Mouse (Mus musculus) heart, postnatal 10 days (tissue): ENCODE data around the gene Fndc1. TPM values are rescaled to one million over a fixed set of nuclear protein-coding genes. Genes with fewer than 3 reads are reported as not detected.

Source experiments
- DNase-seq, 2 experiments: peaks; one replicate each; pipeline ENCODE4 v3.0.0; 2021
- intact Hi-C: fragments of 180-260 bp; cut with DNase I; formaldehyde crosslinking; loops from one replicate; pipeline ENCODE4 v1.15.1; 2025
- microRNA-seq, 2 experiments: library from miRNA; unstranded; fragments of <30 nt; microRNA quantifications; one replicate each; pipeline ENCODE4 v1.2.0; 2022
- total RNA-seq, 2 experiments: library from RNA; stranded (reverse); gene quantifications; 2 replicates each; pipeline ENCODE4 v1.2.3; 2021

Gene Fndc1
- total RNA-seq, 2 experiments from 2014 or later, result 99.0 to 108 TPM

DNA sequence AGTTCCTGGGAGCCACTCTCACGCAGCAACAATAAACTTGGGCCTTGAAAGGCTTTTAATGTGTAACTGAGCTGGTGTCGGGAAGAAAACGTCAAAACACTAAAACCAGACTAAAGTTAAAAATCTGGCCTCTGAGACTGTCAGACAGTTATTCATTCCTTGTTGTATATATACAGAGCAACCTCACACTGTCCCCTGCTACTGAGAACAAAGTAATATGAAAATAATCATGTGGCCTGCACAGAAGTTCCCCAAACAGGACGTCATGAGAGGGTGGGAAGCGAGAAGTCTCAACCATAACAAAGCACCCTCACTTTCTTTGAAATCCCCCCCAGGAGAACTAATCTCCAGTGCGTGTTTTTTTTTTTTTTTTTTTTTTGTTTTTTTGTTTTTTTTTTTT, 109.2 kb downstream of the Fndc1 start:
- intact Hi-C loops, result no loop called here
- no peak for DNase-seq

DNA sequence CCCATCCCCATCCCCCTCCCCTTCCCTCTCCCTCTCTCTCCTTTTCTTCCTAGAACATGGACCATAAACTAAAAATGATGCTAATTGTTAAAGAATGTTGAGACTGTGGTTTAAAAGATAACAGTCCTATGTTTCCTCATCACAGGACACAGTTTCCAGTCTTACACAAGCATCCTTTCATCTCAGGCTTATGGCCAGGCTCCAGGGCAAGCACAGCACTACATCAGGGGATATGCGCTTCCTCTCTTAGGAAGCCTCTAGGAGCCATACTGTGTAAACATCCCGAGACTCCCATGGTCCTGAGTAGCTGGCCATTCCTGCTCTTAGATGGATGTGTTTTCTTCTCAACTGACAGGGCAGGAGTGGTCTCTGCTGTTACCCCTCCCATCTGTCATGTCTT, 114.1 kb downstream of the Fndc1 start:
- intact Hi-C loops, result no loop called here
- peak; percentile 55 to 70 for DNase-seq

DNA sequence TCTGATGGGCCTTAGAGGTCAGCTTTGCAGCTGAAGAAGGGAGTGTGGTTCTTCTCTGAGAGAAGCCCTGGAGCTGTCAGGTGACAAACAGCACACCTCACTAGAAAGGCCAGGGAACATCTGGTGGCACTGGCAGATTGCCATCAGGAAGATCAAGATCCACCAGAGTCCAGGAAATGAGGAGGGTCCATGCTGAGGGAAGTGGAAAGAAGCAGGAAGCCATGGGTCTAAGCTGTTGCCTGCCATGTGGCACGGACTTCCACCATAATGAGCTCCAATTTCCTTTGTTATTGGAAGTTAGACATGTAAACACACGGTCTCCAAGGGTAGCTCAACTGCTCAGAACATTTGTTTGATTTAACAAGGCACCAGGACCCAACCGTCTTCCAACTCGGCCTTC, 120.0 kb downstream of the Fndc1 start:
- no peak for DNase-seq
- intact Hi-C loops, result no loop called here

DNA sequence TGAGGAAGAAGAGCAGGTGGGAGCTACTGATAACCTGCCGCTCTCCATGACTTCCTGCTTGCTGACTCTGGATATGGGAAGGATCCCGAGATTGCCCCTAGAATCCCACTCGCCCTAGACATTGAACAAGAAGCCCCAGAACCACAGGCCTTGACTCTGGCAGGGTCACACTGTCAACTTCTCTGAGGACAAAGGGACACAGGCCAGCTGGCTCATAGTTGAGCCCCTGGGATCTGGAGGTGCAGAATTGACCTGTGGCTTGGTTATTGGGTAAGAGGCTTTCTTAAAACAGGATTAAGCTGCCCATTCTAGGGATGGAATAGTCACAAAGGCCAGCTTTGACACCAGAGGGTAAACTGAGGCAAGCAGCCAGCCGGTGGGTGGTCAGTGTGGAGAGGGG, 136.8 kb downstream of the Fndc1 start:
- intact Hi-C loops, result no loop called here
- DNase-seq, result no peak

Small RNA genes lying within 50 kb of the gene (microRNA-seq; reads per million reads assigned to microRNA genes)
- gene Gm25872, result 0 reads per million in 2 experiments

Other genes with a start within 250 kb of the Fndc1 start
- 1 to 10 TPM; 2.6 to 3.0 TPM for gene Tagap, start 98.7 kb upstream of the Fndc1 start, total RNA-seq
- gene Rsph3a, start 118.3 kb upstream of the Fndc1 start, total RNA-seq, result 10 to 100 TPM; 40.8 to 42.8 TPM